Mouse (Mus musculus) left cerebral cortex, postnatal 25 days (tissue): ENCODE results near the gene Nmu. TPM values are rescaled to one million over a fixed set of nuclear protein-coding genes. Genes with fewer than 3 reads are reported as not detected.

Source experiments
- DNase-seq, 2 experiments: peaks; one replicate each; pipeline ENCODE4 v3.0.0; 2022; ENCODE audit warnings: low spot score in 2 of 2, mixed read lengths in 1 of 2
- intact Hi-C: fragments of 180-260 bp; cut with DNase I; formaldehyde crosslinking; loops from one replicate; pipeline ENCODE4 v1.15.1; 2025
- total RNA-seq, 2 experiments: library from RNA; stranded (reverse); gene quantifications; 2 replicates each; pipeline ENCODE4 v1.2.3; 2021

The Nmu gene
- total RNA-seq, 2 experiments from 2014 or later = not detected

DNA sequence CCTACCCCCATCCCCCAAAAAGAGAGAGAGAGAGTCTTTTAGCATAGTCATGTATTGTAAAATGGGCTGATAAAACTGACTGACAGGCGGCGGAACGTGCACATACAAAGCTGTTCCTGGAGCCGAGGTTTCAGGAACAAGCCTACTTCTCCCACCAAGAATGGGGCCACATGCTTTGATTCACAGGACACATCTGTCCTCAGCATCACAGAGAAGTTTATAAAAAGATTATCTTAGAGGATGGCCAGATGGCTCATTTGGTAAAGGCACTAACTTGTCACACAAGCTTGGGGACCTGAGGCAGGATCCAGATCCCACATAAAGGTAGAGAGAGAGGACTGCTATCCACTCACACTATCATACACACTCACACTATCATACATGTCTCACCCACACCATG is 38.5 kb downstream of the Nmu start:
- DNase-seq = peak in 1 of 2 experiments; percentile 68
- intact Hi-C loops = no loop called here

DNA sequence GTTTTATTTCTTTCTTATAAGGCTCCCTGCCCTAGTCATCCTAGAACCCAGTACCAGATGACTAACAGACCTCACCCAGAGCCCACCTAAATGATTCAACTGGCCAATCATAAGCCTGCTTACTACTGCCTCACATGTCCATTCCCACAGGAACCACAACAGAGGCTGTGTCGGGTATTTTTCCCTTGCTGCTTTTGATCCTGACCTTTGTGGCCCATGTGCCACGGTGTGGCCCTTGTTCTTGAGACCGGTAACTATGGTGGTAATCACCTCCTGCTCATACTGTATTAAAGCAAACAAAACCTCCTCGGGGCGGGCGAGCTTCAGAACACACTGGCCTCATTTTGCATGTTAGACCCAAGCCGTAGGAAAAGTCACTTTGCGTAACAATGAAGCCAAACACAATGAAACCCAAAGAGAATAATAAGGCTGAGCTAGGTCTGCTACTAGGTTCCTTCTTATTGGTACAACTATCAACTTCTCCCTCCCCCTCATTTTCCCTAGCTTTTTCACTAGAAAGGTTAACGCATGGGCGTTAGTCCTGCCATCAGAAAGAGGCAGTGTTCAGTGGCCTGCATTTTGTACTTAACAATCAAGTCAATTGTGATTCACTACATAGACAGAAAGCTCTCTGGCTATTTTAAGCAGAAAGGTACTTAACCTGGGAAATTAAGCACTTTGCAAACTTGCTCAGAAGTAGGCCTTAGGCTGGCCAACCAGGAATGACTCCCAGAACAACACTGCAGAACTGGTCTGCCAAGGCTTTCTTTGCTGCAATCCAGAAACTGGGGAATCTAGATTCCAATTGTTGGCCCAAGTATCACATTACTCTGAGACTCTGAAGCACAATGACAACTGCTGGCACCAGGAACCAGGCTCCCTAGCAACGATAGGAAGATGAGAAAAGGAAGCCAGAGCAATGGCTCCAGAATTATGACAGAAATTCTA is 42.1 kb downstream of the Nmu start:
- intact Hi-C loops = no loop called here
- DNase-seq = no peak

DNA sequence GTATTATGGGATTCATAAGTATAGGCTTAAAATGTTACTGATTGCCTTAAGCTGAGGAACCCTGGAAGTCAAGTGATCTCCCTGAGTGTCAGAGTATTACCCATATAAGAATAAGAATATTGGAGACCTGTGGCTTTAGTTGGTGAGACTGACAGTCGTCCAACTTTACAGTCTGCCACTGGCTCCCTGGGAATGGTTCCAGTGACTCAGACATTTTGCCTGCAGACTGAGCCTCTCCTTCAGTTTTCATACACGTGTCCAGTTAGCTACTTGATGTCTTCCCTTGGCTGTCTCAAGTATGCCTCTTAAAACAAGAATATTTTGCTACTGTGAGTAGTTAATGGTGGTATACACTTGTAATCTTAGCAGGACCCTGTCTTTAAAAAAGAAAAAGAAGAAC is 55.4 kb downstream of the Nmu start:
- intact Hi-C loops = loop anchor here (10.0 kb wide), 2 partner anchors 237 to 433 kb away; no protein-coding TSS in a partner anchor
- no peak for DNase-seq

DNA sequence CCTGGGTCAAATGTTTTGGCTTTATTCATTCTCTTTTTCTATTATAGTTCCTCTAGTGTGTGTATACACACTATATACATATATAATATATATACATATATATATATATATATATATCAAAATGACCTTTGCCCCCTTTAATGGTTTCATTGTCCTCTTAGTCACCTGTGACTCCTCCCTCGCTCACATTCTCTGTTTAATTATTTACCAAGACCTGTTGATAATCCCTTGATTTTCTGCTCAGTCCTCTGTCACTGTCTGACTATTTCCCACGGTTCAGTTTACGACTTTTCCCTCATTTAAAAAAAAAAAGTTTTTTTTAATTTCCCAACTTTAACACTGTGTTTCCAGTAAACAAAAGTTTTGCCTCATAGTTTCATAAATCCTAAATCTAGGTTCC is 57.3 kb downstream of the Nmu start:
- DNase-seq = no peak
- intact Hi-C loops = loop anchor here (10.0 kb wide), 2 partner anchors 239 to 431 kb away; no protein-coding TSS in a partner anchor

DNA sequence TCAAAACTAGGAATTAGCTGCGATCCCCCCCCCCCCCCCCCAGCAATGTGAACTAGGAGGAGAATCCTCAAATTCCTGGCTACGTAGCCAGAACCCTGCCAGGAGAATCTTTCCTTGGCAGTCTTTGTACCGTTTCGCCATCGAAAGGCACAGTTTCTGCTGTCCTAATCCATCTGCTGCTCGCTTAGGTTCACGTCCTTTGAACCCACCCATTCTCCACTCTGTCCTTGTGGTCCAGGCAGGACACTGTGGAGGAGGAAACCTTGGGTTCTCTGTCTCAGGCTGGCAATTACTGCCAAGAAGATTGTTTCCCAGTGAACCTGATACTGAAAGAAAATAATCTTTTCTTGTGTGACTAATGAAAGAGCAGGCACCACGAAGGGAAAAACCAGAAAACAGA is 58.0 kb downstream of the Nmu start:
- no peak for DNase-seq
- intact Hi-C loops = loop anchor here (2.0 to 10.0 kb wide), 3 partner anchors 109 to 431 kb away; no protein-coding TSS in a partner anchor

DNA sequence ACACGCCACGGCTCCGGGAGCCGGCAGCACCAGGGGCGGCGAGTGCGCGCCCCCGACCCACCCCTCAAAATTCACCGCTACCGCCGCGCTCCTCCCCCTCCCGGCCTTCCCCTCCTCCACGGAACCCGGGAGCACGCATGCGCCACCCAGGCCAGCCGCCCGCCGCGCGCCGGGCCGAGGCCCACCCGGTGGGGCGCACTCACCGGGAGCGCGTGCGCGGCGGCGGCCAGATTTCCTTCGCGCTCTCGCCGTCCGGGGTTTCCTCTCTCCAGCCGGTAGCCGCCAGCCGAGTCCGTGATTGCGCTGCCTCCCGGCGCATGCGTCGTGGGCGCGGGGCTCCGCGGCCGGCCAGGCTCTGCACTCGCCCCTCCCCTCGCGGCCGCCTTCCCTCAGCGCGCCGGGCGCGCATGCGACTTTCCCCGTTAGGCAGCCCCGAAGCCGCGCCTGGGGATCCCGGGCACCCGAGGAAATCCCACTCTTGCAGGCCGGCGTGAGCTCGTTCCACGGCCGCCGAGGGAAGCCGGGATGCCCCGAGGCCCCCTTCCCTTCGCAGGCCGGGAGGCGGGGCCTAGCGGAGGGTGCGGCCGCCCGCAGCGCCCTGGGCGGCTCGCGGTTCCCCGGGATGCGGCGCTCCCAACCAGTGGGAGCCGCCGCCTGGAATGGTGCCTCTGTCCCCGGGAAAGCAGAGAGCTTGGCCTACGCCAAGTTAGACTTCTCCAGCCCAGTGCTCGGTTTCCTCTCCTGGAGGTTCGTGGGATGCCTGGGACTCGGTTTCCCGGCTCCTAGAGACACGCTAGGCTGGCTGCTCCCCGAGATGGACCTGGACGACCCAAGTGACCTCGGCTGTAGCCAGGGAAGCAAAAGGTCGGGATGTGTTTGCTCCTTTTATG is 58.9 kb downstream of the Nmu start, which contains the start of gene Clock:
Gene Clock (minus strand): TSS at position 341 of the 890 bp plus-strand sequence.
- peak; percentile 92 to 93 for DNase-seq
- intact Hi-C loops = loop anchor here (2.0 to 10.0 kb wide), 4 partner anchors 110 to 430 kb away; partner anchors contain the start of gene Srd5a3

DNA sequence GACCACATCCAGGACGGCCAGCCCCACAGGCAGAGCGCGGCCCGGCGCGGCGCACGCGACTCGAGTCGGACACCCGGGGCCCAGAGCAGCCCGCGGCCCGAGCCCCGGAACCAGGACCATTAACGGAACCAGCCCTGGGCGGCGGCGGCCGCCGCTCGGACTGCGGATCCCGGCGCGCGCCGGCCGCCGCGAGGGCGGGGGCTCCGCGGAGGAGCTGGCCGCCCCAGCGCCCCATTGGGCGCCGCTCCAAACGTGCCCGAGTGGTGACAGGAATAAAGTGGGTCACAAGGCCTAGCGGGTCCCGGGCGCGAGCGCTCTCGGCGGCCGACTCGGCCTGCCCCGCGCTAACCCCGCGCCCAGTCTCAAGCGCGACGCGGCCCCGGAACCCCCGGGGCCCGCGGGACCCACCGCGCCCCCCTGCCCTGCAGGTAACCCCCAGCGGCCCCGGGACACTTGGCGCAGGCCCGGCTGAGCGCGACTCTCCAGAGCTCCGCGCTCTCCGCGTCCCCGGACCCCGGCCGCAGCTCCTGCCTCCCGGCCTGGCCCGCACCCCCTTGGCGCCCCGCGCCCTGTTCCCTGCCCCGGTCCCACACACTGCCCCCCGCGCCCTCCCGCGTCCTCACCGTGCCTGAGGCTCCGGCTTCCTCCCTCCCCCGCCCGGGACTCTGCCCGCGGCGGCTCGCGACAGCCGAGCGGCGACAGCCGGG is 59.7 kb downstream of the Nmu start:
- peak; percentile 60 to 63 for DNase-seq
- intact Hi-C loops = loop anchor here (2.0 to 10.0 kb wide), 4 partner anchors 111 to 429 kb away; partner anchors contain the start of gene Srd5a3

DNA sequence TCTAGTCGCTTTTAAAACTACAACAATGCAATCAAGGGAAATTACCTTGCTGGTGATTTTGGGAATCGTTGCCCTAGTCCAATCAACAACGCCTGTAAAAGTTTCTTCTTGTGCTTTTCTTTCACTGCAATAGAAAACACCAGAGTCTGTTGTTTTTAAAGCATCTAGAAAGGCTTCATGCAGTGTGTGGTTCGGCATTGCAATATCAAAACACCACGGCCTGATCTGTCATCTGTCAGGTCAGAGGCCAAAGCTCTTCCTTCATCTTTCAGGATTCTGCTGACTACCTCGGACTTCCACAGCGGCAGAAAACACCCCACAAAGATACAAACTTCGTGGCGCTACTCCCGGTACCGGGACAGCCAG is 60.2 kb downstream of the Nmu start:
- intact Hi-C loops = loop anchor here (5.0 to 10.0 kb wide), 3 partner anchors 161 to 429 kb away; partner anchors contain the start of gene Srd5a3
- peak in 1 of 2 experiments; percentile 25 for DNase-seq

DNA sequence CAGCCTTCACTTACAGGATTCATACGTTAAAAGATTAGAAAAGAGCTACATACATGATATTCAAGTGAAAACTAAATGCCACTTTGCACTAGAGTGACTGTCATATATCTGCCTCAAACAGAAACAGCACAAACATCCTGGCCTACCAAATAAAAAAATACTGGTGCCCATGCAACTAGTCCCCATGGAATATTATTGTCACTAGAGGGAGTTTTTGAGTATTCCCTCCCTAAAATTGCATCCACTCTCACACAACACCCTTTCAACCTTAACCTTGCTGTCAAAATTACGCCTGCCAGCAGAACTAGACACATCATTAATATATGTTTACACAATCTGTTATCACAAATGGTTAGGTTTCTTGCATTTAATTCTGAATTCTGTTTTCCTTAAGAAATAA is 61.6 kb downstream of the Nmu start:
- intact Hi-C loops = loop anchor here (5.0 to 10.0 kb wide), 3 partner anchors 160 to 427 kb away; partner anchors contain the start of gene Srd5a3
- DNase-seq = no peak

DNA sequence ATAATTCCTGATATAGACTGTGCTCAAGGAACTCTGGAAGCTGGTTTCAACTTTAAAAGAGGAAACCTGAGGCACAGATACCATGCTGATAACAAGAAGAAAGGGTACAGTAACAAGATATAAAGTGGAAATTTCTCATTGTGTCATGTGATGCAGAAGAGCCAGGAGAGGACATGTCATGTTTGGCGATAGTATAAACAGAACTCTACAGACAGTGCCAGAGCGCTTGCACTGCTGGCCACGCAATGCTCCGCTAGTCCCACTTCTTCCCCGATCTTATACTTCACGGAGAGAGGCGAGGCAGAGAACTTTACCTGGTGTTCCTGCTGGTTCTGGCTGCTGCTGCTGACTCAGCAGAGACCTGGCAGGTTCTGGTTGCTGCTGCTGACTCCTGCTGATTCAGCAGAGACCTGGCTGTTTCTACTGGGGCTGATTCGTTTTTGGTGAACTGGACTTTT is 74.3 kb downstream of the Nmu start:
- intact Hi-C loops = no loop called here
- no peak for DNase-seq

DNA sequence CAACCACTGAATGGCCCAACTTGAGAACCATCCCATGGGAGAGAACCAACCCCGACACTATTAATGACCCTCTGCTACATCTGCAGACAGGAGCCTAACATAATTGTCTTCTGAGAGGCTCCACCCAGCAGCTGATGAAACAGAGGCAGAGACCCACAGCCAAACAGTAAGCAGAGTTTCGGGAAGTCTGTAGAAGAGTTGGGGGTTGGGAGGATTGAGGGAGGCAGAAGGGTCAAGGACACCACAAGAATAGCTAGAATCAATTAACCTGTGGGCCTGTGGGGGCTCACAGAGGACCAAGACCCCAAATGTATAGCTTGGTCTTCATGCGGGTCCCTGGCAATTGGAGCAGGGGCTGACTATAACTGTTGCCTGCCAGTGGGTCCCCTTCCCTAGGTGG is 75.3 kb downstream of the Nmu start:
- intact Hi-C loops = no loop called here
- DNase-seq = no peak

DNA sequence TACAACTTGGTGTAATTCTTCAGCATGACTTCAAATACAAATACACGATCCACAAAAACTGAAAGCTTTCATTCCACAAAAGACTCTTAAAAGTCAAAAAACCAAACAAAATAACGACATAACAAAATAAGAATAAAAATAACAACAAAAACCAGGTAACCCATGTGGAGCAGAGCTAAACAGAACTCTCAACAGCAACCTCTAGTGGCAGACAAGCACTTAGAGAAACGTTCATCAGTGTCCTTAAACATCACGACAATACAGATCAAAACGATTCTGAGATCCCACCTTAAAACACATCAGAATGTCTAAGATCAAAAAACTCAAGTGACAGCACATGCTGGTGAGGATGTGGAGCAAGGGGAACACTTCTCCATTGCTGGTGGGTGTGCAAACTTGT is 76.5 kb downstream of the Nmu start:
- no peak for DNase-seq
- intact Hi-C loops = no loop called here

DNA sequence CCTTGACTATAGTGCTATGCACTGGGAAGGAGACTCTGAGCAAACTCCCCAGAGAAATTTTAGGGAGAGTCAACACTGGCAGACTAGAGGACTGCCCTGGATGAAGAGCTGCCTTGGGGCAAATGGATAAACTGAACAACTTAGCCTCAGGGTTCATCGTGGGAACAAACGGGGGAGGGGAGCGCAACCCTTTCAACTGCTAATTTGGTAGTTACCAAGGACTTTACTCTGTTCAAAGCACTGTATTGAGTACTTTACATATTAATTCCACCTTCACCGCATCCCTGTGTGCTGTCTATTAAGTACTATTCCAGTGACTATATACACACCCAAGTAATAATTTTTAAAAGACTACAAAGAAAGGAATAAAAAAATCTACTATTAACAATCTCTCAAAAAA is 77.9 kb downstream of the Nmu start:
- intact Hi-C loops = no loop called here
- no peak for DNase-seq

DNA sequence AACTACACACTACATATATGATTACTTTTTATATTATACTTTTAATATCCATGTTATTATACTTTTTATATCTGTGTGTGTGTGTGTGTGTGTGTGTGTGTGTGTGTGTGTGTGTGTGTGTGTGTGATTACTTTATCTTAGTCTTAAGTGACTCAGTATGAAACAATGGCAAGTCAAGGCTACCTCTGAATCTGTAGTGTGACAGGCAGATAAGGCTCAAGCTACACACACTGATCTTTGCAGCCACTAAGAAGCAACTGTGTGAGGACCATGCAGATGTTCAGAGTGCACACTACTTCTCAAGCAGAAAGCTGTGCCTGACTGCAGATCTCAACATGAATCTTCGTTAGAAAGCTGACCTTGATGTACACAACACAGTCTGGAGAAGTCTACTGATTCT is 79.7 kb downstream of the Nmu start:
- intact Hi-C loops = no loop called here
- DNase-seq = no peak

Other genes with a start within 250 kb of the Nmu start
- 10 to 100 TPM; 18.8 to 20.2 TPM for gene Srd5a3, start 223.5 kb downstream of the Nmu start, total RNA-seq
- 10 to 100 TPM; 33.9 to 37.4 TPM for gene Tmem165, start 179.9 kb downstream of the Nmu start, total RNA-seq
- 10 to 100 TPM; 54.5 to 56.3 TPM for gene Clock, start 59.0 kb downstream of the Nmu start, total RNA-seq
- not detected for gene Pdcl2, start 32.6 kb downstream of the Nmu start, total RNA-seq
- gene Gm7271, start 120.3 kb upstream of the Nmu start, total RNA-seq = 1 to 10 TPM in 1 of 2 experiments, not detected in 1; 1.2 TPM
- gene Exoc1, start 165.5 kb upstream of the Nmu start, total RNA-seq = 10 to 100 TPM; 54.2 to 54.9 TPM
- 1 to 10 TPM; 5.2 to 5.9 TPM for gene Cep135, start 224.9 kb upstream of the Nmu start, total RNA-seq